ENCODE assay signal across 29 mouse cellular contexts in the genomic region with DNA sequence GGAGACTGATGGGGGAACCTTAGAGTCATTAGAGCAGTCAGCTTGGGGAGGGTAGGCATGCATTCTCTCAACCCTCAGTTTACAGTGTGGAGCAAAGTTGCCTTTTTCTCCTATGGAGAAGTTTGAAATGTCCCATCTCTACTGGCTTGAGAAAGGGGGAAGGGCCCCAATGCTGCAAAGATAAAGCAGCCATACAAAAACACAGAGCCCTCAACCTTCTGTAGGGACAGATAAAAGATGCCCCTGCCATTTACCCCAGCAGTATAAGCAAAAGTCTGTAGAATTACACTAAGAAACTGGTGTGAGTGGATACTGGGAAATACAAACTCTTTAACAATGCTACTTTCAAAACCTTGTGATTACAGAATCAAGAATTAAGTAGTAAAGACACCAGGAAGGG.
"Had no signal": no experiment of that assay in that cellular context is flagged by ENCODE, and none has a peak within 500 bp of the region (broad histone marks: within the 10 kb centered on the region; RNA-seq: fewer than 3 reads in every experiment).

No protein-coding gene starts in this region.

- ATAC-seq: forebrain, embryonic 13.5 days; forebrain, embryonic 14.5 days; forebrain, embryonic 15.5 days; forebrain, embryonic 16.5 days; forebrain, postnatal 0 days had no signal

- H3K27me3 ChIP-seq: embryonic facial prominence, embryonic 12.5 days; embryonic facial prominence, embryonic 13.5 days; embryonic facial prominence, embryonic 15.5 days; forebrain, embryonic 12.5 days; forebrain, embryonic 13.5 days; forebrain, embryonic 15.5 days had no signal

- H3K4me1 ChIP-seq: embryonic facial prominence, embryonic 10.5 days; embryonic facial prominence, embryonic 12.5 days; embryonic facial prominence, embryonic 13.5 days; embryonic facial prominence, embryonic 15.5 days; forebrain, embryonic 10.5 days; forebrain, embryonic 12.5 days; forebrain, embryonic 13.5 days; forebrain, embryonic 15.5 days had no signal

- H3K4me3 ChIP-seq: embryonic facial prominence, embryonic 10.5 days; embryonic facial prominence, embryonic 12.5 days; embryonic facial prominence, embryonic 13.5 days; embryonic facial prominence, embryonic 15.5 days; erythroblast, embryonic 14.5 days; forebrain, embryonic 10.5 days; forebrain, embryonic 12.5 days; forebrain, embryonic 13.5 days; forebrain, embryonic 15.5 days; gastrocnemius, adult 2 months; heart, adult 2 months had no signal

- H3K9ac ChIP-seq: embryonic facial prominence, embryonic 12.5 days; embryonic facial prominence, embryonic 13.5 days; embryonic facial prominence, embryonic 15.5 days; forebrain, embryonic 12.5 days; forebrain, embryonic 13.5 days; forebrain, embryonic 15.5 days; forebrain, postnatal 0 days had no signal

- H3K9me3 ChIP-seq: embryonic facial prominence, embryonic 10.5 days; embryonic facial prominence, embryonic 12.5 days; embryonic facial prominence, embryonic 13.5 days; embryonic facial prominence, embryonic 15.5 days; forebrain, embryonic 10.5 days; forebrain, embryonic 12.5 days; forebrain, embryonic 13.5 days; forebrain, embryonic 15.5 days had no signal

- H3K36me3 ChIP-seq: embryonic facial prominence, embryonic 10.5 days; embryonic facial prominence, embryonic 12.5 days; embryonic facial prominence, embryonic 13.5 days; embryonic facial prominence, embryonic 15.5 days; forebrain, embryonic 10.5 days; forebrain, embryonic 12.5 days; forebrain, embryonic 15.5 days had no signal

- DNase-seq: cerebellum, adult 18-20 months; cerebellum, adult 2 months; cerebellum, adult 8-10 months; cerebellum, adult 9-10 months; cerebellum, adult 9-11 months; cerebellum, postnatal 10 days; cerebellum, postnatal 14 days; cerebellum, postnatal 25 days; cerebellum, postnatal 36 days; embryo, embryonic 11 days; forebrain, postnatal 0 days; gastrocnemius, adult 2 months; gastrocnemius, postnatal 10 days; gastrocnemius, postnatal 14 days; gastrocnemius, postnatal 25 days; gastrocnemius, postnatal 36 days; heart, adult 18-20 months; heart, adult 2 months had no signal

- H3K27ac ChIP-seq: embryonic facial prominence, embryonic 10.5 days; embryonic facial prominence, embryonic 12.5 days; embryonic facial prominence, embryonic 13.5 days; embryonic facial prominence, embryonic 15.5 days; forebrain, embryonic 10.5 days; forebrain, embryonic 12.5 days; forebrain, embryonic 13.5 days; forebrain, embryonic 15.5 days; gastrocnemius, adult 2 months; heart, adult 2 months had no signal

- H3K4me2 ChIP-seq: embryonic facial prominence, embryonic 12.5 days; embryonic facial prominence, embryonic 13.5 days; embryonic facial prominence, embryonic 15.5 days; forebrain, embryonic 12.5 days; forebrain, embryonic 13.5 days; forebrain, embryonic 15.5 days had no signal
